Mouse (Mus musculus) bone marrow macrophage, adult 2 months (primary cell): ENCODE data around the gene Gm42906. TPM values are rescaled to one million over a fixed set of nuclear protein-coding genes. Genes with fewer than 3 reads are reported as not detected.
A peak's percentile ranks its signal among the peaks of the same experiment; 100 is the strongest.

Source experiments
- H3K27ac ChIP-seq: 2 replicates; pipeline ENCODE4 v1.5.1; 2012; ENCODE audit warnings: low read depth, low read length; ENCODE audit not compliant: insufficient read depth
- H3K4me1 ChIP-seq: 2 replicates; pipeline ENCODE4 v1.6.1; 2012; ENCODE audit warnings: low read length; ENCODE audit not compliant: control insufficient read depth, insufficient read depth
- H3K4me3 ChIP-seq: 2 replicates; pipeline ENCODE4 v1.5.1; 2012; ENCODE audit warnings: mild to moderate bottlenecking, low read length, moderate library complexity; ENCODE audit not compliant: insufficient read depth
- CTCF ChIP-seq: IDR thresholded peaks from 2 replicates; pipeline ENCODE4 v1.5.1; 2012; ENCODE audit warnings: low read depth, mild to moderate bottlenecking, low read length, moderate library complexity
- POLR2A ChIP-seq: IDR thresholded peaks from 2 replicates; pipeline ENCODE4 v1.6.1; 2012; ENCODE audit warnings: mild to moderate bottlenecking, low read depth, low read length, borderline replicate concordance
- polyA plus RNA-seq: library from polyadenylated mRNA; stranded (reverse); fragments of >200 nt; gene quantifications from 2 replicates; pipeline ENCODE4 v1.2.4, GENCODE M21; 2012; ENCODE audit not compliant: missing spikeins, insufficient read depth, insufficient read length

The Gm42906 gene
- polyA plus RNA-seq, 1 experiment: not detected

- no peak overlapping the region for H3K27ac ChIP-seq
These were observed 362.7 kb downstream of the Gm42906 start for GRCm38 (mm10) chr5:151065228-151065627.

GRCm38 (mm10) chr5:151061942-151062341, 366.0 kb downstream of the Gm42906 start:
- TF ChIP-seq POLR2A: no peak
- TF ChIP-seq CTCF: no peak
- no peak overlapping the region for H3K4me3 ChIP-seq
- peaks cover 5% of the 10 kb centered on the region; the same call in 1 of the 2 replicates for H3K4me1 ChIP-seq
- no peak overlapping the region for H3K27ac ChIP-seq

More at GRCm38 (mm10) chr5:151065228-151065627, 362.7 kb downstream of the Gm42906 start:
- Histone ChIP-seq H3K4me1 (0 out of 2 replicates have a peak, but pooled peaks cover 3% of the 10 kb centered on the region), H3K4me3 (no peak overlapping the region)
- TF ChIP-seq POLR2A (no peak), CTCF (no peak)

- H3K4me3 ChIP-seq: no peak overlapping the region
- peaks cover 10% of the 10 kb centered on the region; the same call in 1 of the 2 replicates for H3K4me1 ChIP-seq
- TF ChIP-seq CTCF: no peak
- TF ChIP-seq POLR2A: no peak
- H3K27ac ChIP-seq: no peak overlapping the region
These were observed 367.5 kb downstream of the Gm42906 start for GRCm38 (mm10) chr5:151060476-151060875.

- Histone ChIP-seq H3K4me1 (peaks cover 10% of the 10 kb centered on the region; the same call in 1 of the 2 replicates), H3K27ac (no peak overlapping the region), H3K4me3 (no peak overlapping the region)
- TF ChIP-seq CTCF (no peak), POLR2A (no peak)
These were observed 368.2 kb downstream of the Gm42906 start for GRCm38 (mm10) chr5:151059772-151060171.

GRCm38 (mm10) chr5:151059352-151059751, 368.6 kb downstream of the Gm42906 start:
- Histone ChIP-seq H3K4me1 (peaks cover 10% of the 10 kb centered on the region; the same call in 1 of the 2 replicates), H3K27ac (no peak overlapping the region), H3K4me3 (no peak overlapping the region)
- TF ChIP-seq CTCF (no peak), POLR2A (no peak)

- no peak for TF ChIP-seq CTCF
- no peak overlapping the region for H3K4me3 ChIP-seq
- no peak overlapping the region for H3K27ac ChIP-seq
- peaks cover 10% of the 10 kb centered on the region; the same call in 1 of the 2 replicates for H3K4me1 ChIP-seq
These were observed 370.2 kb downstream of the Gm42906 start for GRCm38 (mm10) chr5:151057716-151058115.

- Histone ChIP-seq H3K4me3 (peak overlapping the region; percentile 30), H3K27ac (peak overlapping the region; percentile 70), H3K4me1 (peaks cover 10% of the 10 kb centered on the region; the same call in 1 of the 2 replicates)
- TF ChIP-seq POLR2A (no peak), CTCF (0 out of 2 replicates have a peak, but pooled peaks have one; percentile 18)
These were observed 371.1 kb downstream of the Gm42906 start for GRCm38 (mm10) chr5:151056920-151057294.

- H3K4me1 ChIP-seq: peaks cover 10% of the 10 kb centered on the region; the same call in 1 of the 2 replicates
- no peak overlapping the region for H3K4me3 ChIP-seq
- peak overlapping the region; percentile 25; the same call in 1 of the 2 replicates for H3K27ac ChIP-seq
- no peak for TF ChIP-seq CTCF
- no peak for TF ChIP-seq POLR2A
These were observed 371.6 kb downstream of the Gm42906 start for GRCm38 (mm10) chr5:151056255-151056919.

- no peak overlapping the region for H3K27ac ChIP-seq
- H3K4me3 ChIP-seq: no peak overlapping the region
- peaks cover 10% of the 10 kb centered on the region; the same call in 1 of the 2 replicates for H3K4me1 ChIP-seq
- no peak for TF ChIP-seq POLR2A
These were observed 372.4 kb downstream of the Gm42906 start for GRCm38 (mm10) chr5:151055426-151056090.

- peaks cover 10% of the 10 kb centered on the region; the same call in 1 of the 2 replicates for H3K4me1 ChIP-seq
- H3K4me3 ChIP-seq: no peak overlapping the region
- no peak for TF ChIP-seq CTCF
- no peak for TF ChIP-seq POLR2A
- no peak overlapping the region for H3K27ac ChIP-seq
These were observed 373.2 kb downstream of the Gm42906 start for GRCm38 (mm10) chr5:151054743-151055114.
